Mouse (Mus musculus) forebrain, embryonic 15.5 days (tissue): ENCODE results near the gene Tiam1. TPM values are rescaled to one million over a fixed set of nuclear protein-coding genes. Genes with fewer than 3 reads are reported as not detected.

Source experiments
- ATAC-seq: fragments of 200-750 bp; cut with Nextera tagmentation; replicated peaks from 2 replicates; pipeline ENCODE4 v1.8.0; 2017; ENCODE audit warnings: mild to moderate bottlenecking, moderate TSS enrichment, moderate library complexity
- H3K27ac ChIP-seq: fragments of 300-500 bp; sonication (generic); replicated peaks from 2 replicates; pipeline ENCODE4 v1.5.1; 2015; ENCODE audit warnings: mild to moderate bottlenecking, inconsistent platforms
- H3K27me3 ChIP-seq: fragments of 300-500 bp; sonication (generic); 2 replicates; pipeline ENCODE4 v1.6.1; 2015; ENCODE audit warnings: inconsistent platforms
- H3K36me3 ChIP-seq: fragments of 300-500 bp; sonication (generic); 2 replicates; pipeline ENCODE4 v1.6.1; 2015; ENCODE audit warnings: mild to moderate bottlenecking, inconsistent platforms
- H3K4me1 ChIP-seq: fragments of 300-500 bp; sonication (generic); 2 replicates; pipeline ENCODE4 v1.6.1; 2015; ENCODE audit warnings: inconsistent platforms
- H3K4me2 ChIP-seq: fragments of 300-500 bp; sonication (generic); replicated peaks from 2 replicates; pipeline ENCODE4 v1.6.1; 2015; ENCODE audit warnings: mild to moderate bottlenecking, inconsistent platforms
- H3K4me3 ChIP-seq: fragments of 300-500 bp; sonication (generic); 2 replicates; pipeline ENCODE4 v1.5.1; 2015; ENCODE audit warnings: mild to moderate bottlenecking, inconsistent platforms
- H3K9ac ChIP-seq: fragments of 300-500 bp; sonication (generic); replicated peaks from 2 replicates; pipeline ENCODE4 v1.6.1; 2015; ENCODE audit warnings: mild to moderate bottlenecking, inconsistent platforms
- H3K9me3 ChIP-seq: fragments of 300-500 bp; sonication (generic); 2 replicates; pipeline ENCODE4 v1.6.1; 2016; ENCODE audit warnings: inconsistent platforms
- WGBS: fragments of 180-500 bp; shearing (Covaris S2); methylation state at CpG from one replicate; pipeline ENCODE4 v1.1.7; 2015; ENCODE audit warnings: mixed read lengths; 5-methylcytosine and 5-hydroxymethylcytosine counted together
- polyA plus RNA-seq: library from polyadenylated mRNA; unstranded; fragments of >200 nt; fragmentation: Nextera tagmentation; extraction: Ambion mirVana; gene quantifications from 2 replicates; pipeline ENCODE4 v1.2.1, GENCODE M21; 2015

Gene Tiam1
- polyA plus RNA-seq, 1 experiment from 2014 or later: 35.1 TPM

DNA sequence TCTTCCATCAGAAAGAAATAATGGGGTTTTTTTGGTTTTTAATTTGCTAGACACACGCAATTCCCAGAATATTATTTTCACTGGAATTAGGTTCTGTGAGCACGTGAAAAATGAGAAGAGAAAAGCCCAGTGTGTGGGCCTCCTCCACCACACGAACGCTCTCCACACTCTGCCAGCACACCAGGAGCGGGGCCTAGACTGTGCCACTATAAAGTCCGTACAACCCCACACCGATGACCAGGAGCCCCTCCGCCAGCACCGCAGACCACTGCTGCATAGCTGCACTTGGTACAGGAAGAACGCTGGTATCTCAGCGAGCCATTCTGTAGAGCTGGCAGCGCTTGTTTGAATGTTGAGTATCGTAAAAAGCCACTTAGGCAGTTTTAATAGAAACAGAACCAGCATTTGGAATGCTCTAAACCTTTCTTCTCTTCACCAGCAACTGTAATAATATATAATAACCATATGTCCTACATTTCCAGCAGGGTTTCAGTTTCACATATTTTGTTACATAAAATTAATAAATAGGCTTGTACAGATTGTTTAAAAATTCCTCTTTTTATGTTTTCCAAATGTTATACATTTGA is 136.1 kb downstream of the Tiam1 start:
- Histone ChIP-seq H3K9ac (no peak overlapping the region), H3K27me3 (no peaks in the 10 kb centered on the region), H3K4me2 (no peak overlapping the region), H3K36me3 (no peaks in the 10 kb centered on the region), H3K4me3 (no peak overlapping the region), H3K27ac (no peak overlapping the region), H3K4me1 (peaks cover 8% of the 10 kb centered on the region; the same call in 1 of the 2 replicates), H3K9me3 (no peaks in the 10 kb centered on the region)
- no peak for ATAC-seq
- WGBS: 87% methylated on average over 13 of the region's 13 CpGs

DNA sequence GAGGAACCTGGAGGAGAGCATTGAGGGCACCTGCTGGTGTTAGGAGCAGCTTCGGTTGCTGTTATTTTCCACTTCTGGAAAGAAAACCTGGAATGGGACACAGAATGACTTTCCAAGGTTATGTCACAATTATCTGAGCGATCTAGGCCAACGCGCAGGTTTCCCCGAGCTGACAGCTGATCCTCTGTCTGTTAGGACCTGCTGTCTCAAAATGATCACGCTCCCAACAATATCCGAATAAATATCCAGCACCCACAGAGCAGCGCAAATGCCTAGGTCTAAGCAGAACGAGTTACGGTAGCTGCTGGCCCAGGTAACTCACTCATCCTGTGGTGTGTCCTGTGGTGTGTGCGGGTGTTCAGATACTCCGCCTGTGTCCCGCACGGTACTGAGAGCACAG is 140.0 kb downstream of the Tiam1 start:
- no peaks in the 10 kb centered on the region for H3K27me3 ChIP-seq
- H3K4me1 ChIP-seq: no peaks in the 10 kb centered on the region
- H3K27ac ChIP-seq: no peak overlapping the region
- H3K4me3 ChIP-seq: no peak overlapping the region
- H3K9ac ChIP-seq: no peak overlapping the region
- ATAC-seq: no peak
- H3K9me3 ChIP-seq: no peaks in the 10 kb centered on the region
- 92% methylated on average over 14 of the region's 14 CpGs for WGBS
- H3K36me3 ChIP-seq: no peaks in the 10 kb centered on the region
- H3K4me2 ChIP-seq: no peak overlapping the region

DNA sequence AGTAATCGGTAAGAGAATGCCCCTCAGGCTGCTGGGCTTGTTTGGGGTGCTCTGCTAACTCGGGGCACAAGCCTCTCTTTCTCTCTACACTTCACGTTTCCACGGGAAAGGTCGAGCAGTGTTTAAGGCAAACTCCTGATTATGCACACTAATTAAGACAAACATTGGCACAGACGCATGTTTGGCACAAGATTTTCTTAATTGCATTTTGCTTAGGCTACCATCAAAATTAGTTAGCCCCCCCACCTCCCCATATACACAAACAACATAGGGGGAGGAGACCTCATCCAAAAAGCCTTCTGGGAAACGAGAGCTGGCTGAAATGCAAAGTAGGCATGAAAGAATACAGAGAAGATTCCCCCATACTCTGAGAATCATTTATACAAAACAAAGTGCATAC is 148.4 kb downstream of the Tiam1 start:
- Histone ChIP-seq H3K4me2 (no peak overlapping the region), H3K4me3 (no peak overlapping the region), H3K9ac (no peak overlapping the region), H3K27ac (no peak overlapping the region), H3K36me3 (no peaks in the 10 kb centered on the region), H3K9me3 (no peaks in the 10 kb centered on the region), H3K4me1 (peaks cover 6% of the 10 kb centered on the region), H3K27me3 (no peaks in the 10 kb centered on the region)
- WGBS: 27% methylated on average over 7 of the region's 7 CpGs
- 0 out of 2 replicates have a peak, but pooled peaks have one; percentile 29 for ATAC-seq

DNA sequence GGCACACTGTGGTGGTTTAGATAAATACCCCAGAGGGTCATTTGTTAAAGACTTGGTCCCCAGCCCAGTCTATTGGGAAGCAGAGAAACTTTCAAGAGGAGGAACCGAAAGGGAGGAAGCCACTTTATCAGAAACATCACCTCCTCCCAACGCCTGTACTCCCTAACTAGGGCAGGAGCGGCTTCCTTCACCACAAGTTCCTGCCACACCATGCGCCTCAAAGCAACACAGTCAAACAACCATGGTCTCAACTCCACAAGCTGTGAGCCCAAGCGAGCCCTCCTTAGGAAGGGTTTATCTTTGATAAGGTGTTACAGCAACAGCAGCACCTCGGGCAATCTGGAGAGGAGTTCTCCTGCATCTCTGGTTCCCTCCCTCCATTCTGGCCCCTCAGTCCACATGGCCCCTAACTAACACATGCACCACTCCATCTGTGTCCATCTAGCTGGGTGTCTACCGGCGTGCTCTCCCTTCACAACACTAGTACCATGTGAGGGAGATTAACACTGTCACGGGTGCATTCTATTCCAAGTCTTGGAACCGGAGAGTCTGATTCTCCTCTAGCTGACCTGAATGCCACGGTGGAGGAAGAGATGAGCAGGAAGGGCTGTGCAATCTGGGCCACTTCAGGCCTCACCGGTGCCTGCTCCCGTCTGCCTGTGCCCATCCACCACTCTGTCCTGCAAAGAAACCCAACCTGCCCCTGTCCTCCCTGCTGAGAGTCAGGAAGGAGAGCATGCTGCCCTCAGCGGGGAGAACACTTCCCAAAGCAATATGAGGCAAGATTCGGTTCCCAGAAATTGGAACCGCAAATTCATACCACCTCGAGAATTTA is 149.4 kb downstream of the Tiam1 start:
- H3K27ac ChIP-seq: no peak overlapping the region
- no peaks in the 10 kb centered on the region for H3K36me3 ChIP-seq
- 91% methylated on average over 17 of the region's 17 CpGs for WGBS
- no peak overlapping the region for H3K4me3 ChIP-seq
- H3K9me3 ChIP-seq: no peaks in the 10 kb centered on the region
- peaks cover 11% of the 10 kb centered on the region for H3K4me1 ChIP-seq
- H3K9ac ChIP-seq: no peak overlapping the region
- ATAC-seq: no peak
- no peaks in the 10 kb centered on the region for H3K27me3 ChIP-seq
- no peak overlapping the region for H3K4me2 ChIP-seq

DNA sequence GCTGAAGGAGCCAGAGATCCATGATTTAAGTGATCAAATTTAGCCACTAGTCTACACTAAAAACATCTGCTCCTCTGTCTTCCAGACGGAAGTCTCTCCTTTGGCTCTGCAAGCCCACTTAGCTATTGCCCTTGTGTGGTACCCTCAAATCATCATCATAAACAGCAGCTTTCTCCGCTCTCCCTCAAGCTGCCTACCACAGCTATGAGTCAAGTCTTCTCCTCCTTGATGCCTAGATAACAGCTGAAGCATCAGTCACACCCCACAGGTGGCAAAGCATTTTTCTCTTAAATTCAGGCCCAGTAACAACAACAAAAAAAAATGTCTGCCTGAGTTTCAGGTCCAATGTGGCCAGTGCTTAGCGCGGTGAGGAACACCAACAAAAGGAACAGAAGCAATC is 150.1 kb downstream of the Tiam1 start:
- H3K27me3 ChIP-seq: no peaks in the 10 kb centered on the region
- peaks cover 11% of the 10 kb centered on the region for H3K4me1 ChIP-seq
- no peaks in the 10 kb centered on the region for H3K36me3 ChIP-seq
- no peak overlapping the region for H3K4me3 ChIP-seq
- H3K9me3 ChIP-seq: no peaks in the 10 kb centered on the region
- H3K9ac ChIP-seq: no peak overlapping the region
- ATAC-seq: no peak
- H3K4me2 ChIP-seq: no peak overlapping the region
- no peak overlapping the region for H3K27ac ChIP-seq
- WGBS: 95% methylated on average over 4 of the region's 4 CpGs

DNA sequence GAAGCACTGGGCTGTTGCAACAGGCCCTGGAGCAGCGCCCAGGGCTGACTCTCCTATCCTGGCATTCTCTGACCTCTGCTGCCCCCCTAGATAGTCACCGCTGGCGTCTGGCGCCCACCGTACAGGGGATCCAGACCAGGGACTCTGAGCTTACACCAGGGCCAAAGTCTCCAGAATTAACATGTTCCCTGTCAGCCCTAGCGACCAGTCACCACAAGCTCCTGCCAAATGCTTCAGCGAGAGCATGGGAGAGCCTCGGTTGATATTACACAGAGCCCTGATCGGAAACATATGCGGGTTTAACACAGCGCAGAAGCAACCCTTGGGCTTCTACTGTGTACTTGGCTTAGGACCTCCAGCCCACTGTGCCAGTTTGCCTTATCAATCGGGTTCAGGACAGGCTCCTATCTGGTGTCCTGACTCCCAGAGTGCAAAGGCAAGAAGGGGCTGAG is 151.8 kb downstream of the Tiam1 start:
- Histone ChIP-seq H3K27ac (no peak overlapping the region), H3K36me3 (no peaks in the 10 kb centered on the region), H3K4me3 (no peak overlapping the region), H3K4me1 (peaks cover 11% of the 10 kb centered on the region), H3K9ac (no peak overlapping the region), H3K9me3 (no peaks in the 10 kb centered on the region), H3K27me3 (no peaks in the 10 kb centered on the region), H3K4me2 (no peak overlapping the region)
- 82% methylated on average over 12 of the region's 12 CpGs for WGBS
- ATAC-seq: no peak

DNA sequence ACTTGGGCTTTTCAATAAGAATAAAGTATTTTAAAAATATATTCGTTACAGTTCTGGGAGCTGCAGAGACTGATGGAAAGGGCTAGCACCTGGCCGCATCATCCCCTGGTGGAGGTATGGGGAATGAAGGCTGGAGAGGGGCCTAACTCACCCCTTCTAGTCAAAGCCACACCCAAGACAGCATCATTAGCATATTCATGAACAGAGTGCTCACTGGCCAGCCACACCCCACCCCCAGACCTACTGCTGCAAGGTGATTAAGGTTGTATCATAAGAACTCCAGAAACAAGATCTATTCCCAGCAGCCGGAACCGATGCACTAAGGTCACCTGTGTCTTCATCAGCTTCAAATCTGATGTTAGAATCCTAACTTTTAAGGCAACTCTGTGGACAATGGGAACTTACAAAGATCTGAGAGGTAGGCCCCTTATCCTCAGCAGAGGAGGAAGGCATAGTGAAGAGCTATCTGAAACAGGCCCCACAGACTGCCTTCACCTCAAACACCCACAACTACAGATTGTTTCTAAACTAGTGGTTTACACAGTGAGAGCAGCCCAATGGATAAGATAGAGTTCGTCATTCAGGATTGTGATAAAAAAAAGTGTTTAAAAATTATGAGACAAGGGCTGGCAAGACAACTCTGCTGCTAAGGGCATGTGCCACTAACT is 153.1 kb downstream of the Tiam1 start:
- no peak overlapping the region for H3K27ac ChIP-seq

DNA sequence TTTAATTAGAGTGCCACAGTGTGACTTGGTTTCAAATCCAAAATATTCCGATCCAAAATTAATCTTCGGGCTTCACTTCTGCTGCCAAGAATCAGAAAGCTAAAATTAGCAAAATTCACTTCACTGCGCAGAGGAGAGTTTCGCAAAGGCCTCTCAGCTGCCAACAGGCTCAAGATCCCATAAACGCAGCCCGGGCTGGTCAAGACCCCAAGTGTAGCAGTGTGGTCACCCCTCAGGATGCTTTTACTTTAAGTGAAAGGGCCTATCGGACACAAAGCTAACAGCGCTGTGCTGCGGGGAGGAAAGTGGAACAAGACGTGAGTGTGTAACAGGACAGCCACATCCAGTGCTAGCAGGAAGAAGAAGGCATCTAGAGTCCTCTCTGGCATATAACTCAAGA is 153.8 kb downstream of the Tiam1 start:
- Histone ChIP-seq H3K36me3 (no peaks in the 10 kb centered on the region), H3K4me2 (no peak overlapping the region), H3K9ac (no peak overlapping the region), H3K27ac (no peak overlapping the region), H3K4me1 (peaks cover 5% of the 10 kb centered on the region; the same call in 1 of the 2 replicates), H3K9me3 (no peaks in the 10 kb centered on the region), H3K4me3 (no peak overlapping the region), H3K27me3 (no peaks in the 10 kb centered on the region)
- 78% methylated on average over 10 of the region's 10 CpGs for WGBS
- ATAC-seq: no peak

More for the DNA sequence above, 153.1 kb downstream of the Tiam1 start:
- Histone ChIP-seq H3K9ac (no peak overlapping the region), H3K9me3 (no peaks in the 10 kb centered on the region), H3K36me3 (no peaks in the 10 kb centered on the region), H3K4me2 (no peak overlapping the region), H3K27me3 (no peaks in the 10 kb centered on the region), H3K4me3 (no peak overlapping the region), H3K4me1 (peaks cover 11% of the 10 kb centered on the region)
- no peak for ATAC-seq
- WGBS: 85% methylated on average over 5 of the region's 5 CpGs

DNA sequence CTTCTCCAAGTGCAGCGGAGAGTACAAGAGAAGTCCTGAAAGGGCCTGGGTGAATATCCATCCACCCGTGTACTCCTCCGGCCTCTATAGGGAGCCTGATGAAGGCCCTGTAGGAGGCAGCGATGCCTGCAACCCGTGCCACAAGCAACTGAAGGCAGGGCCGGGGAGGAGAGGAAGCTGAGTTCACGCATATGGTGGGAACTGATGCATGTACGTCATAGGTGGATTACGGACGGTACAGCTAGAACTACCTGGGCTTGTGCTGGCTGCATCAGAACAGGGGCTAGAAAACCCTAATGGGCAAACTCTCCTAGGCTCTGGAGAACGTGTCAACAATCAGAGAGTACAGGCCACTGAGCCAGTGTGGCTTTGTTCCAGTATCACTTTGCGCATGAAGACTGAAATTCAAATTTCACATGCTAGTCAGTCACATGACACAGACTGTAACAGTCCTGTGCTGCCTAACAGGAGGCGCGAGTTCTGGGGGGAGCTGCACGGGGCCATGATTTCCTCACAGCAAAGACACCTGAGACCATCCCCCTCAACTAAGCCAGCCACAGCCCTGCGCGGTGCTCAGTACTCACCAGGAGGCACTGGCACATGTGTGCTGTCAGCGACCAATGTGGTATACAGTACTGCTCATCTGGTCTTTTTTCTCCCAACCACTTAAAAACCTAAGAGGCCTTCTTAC is 156.8 kb downstream of the Tiam1 start:
- H3K4me1 ChIP-seq: peaks cover 5% of the 10 kb centered on the region; the same call in 1 of the 2 replicates
- no peak overlapping the region for H3K27ac ChIP-seq
- WGBS: 71% methylated on average over 18 of the region's 18 CpGs
- no peak overlapping the region for H3K4me3 ChIP-seq
- H3K9me3 ChIP-seq: no peaks in the 10 kb centered on the region
- no peaks in the 10 kb centered on the region for H3K36me3 ChIP-seq
- peak; percentile 49 for ATAC-seq
- no peak overlapping the region for H3K4me2 ChIP-seq
- no peak overlapping the region for H3K9ac ChIP-seq
- no peaks in the 10 kb centered on the region for H3K27me3 ChIP-seq

DNA sequence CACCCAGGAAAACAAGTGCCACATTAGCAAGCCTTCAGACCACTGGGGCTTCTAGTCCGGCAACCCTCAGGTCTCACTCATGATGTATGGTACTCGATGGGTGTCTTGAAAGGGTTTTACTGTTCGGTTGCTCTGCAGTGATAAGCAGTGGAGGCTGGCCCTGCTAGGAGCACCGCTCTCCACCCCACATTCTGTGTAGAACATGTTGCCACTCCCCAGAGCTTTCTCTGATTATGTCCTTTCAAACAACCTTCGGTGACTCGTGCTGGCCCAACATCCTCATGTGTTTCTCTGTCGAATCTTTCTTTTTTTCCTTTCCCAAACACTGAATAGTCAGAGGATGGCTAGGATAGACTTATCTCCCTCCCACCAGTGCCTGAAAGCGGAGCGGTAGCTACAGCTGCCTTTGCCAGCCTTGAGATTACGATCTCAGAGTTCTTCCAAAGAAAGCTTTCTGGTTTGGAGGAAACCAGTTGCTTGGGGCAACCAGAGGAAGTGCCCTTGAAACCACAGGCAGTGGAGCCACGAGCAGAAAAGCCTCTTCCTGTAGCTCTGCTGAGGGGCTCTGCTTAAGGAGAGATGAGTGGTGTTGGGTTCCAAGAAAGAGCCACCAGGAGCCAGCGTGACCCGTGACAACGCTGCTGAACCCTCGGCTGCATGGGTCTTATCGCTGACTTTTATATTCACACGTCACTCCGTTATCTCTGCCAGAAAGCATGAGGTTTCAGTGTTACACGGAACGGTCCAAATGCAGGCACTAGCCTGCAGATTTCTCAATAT is 157.7 kb downstream of the Tiam1 start:
- no peak for ATAC-seq
- H3K9me3 ChIP-seq: no peaks in the 10 kb centered on the region

DNA sequence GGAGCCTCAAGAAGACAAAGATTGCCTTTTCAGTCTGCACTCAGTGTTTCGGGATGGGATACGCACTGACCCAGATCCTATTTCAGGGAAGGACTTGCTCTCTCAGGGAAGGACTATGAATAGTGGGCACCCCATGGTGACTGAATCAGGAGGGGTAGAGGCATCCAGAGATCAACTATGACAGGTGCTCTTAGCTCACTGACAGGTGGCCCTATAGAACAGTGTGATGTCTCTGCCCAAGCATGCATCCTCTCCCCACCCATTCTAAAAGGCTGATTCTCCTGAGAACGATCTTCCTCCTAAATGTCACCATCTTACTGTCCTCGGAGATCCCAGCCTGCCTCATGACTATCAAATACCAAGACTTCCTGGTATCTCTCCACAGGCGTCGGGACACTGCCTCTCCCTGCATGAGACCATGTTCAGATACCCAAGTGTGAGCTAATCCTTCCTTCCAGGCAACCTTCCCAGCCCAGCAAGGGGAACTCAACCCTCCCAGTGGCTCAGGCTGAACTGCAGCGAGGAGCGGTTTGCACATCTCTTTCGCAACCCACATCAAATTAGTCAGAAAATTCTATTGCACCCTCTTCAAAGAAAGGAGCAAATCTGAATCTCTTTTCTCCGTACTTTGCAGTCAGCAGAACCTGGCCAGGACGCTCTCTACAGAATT is 163.4 kb downstream of the Tiam1 start:
- no peaks in the 10 kb centered on the region for H3K36me3 ChIP-seq
- H3K27me3 ChIP-seq: no peaks in the 10 kb centered on the region
- no peaks in the 10 kb centered on the region for H3K4me1 ChIP-seq
- no peak overlapping the region for H3K4me3 ChIP-seq
- WGBS: 91% methylated on average over 11 of the region's 11 CpGs
- no peak for ATAC-seq
- H3K9me3 ChIP-seq: no peaks in the 10 kb centered on the region
- no peak overlapping the region for H3K4me2 ChIP-seq
- no peak overlapping the region for H3K9ac ChIP-seq
- no peak overlapping the region for H3K27ac ChIP-seq

More for the DNA sequence above, 157.7 kb downstream of the Tiam1 start:
- H3K27ac ChIP-seq: no peak overlapping the region
- 86% methylated on average over 20 of the region's 20 CpGs for WGBS
- H3K36me3 ChIP-seq: no peaks in the 10 kb centered on the region
- H3K9ac ChIP-seq: no peak overlapping the region
- no peaks in the 10 kb centered on the region for H3K27me3 ChIP-seq
- no peak overlapping the region for H3K4me2 ChIP-seq
- peaks cover 5% of the 10 kb centered on the region; the same call in 1 of the 2 replicates for H3K4me1 ChIP-seq
- H3K4me3 ChIP-seq: no peak overlapping the region
